Mouse (Mus musculus) megakaryocyte, embryonic 14.5 days (primary cell): Measurements from ENCODE around the gene Trappc6a.

ENCODE experiments used
- FLI1 ChIP-seq: IDR thresholded peaks from 2 replicates; pipeline ENCODE4 v1.6.1; 2012; ENCODE audit warnings: low read length, inconsistent platforms, mixed read lengths
- GATA1 ChIP-seq: IDR thresholded peaks from 3 replicates; pipeline ENCODE4 v1.6.1; 2012; ENCODE audit warnings: mixed read lengths, low read length, inconsistent platforms, borderline replicate concordance

DNA sequence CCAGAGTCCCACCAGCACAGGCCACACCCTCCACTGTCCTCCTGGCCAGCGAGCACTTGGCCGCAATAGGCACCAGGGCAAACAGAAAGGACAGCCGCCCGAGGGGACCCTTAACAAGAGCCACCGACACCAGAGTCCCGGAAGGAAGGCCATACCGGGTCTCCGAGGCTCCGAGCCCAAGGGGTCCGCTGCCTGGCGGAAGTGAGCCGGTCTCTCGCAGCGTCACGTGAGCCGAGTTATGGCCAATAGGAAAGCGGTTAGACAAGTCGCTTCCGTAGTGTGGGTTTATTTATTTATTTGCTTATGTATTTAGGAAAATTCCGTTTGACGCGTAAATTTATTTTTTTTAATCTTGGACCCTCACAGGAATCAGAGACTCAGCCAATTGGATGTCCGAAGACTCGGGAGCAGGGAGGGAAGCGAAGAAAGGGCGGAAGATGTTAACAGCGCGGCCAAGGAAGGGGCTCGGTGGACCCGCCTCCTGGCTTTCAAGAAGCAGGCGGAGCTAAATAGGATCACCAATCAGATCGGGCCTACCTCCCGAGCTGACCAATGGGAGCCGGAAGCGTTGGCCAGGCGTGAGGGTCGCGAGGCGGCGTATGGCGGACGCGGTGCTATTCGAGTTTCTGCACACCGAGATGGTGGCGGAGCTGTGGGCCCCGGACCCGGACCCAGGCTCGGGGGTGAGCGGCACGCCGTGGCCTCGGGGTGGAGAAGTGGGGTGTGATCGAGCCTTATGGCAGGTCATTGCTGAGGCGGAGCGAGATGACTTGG, at the start of gene Trappc6a, which contains the start of gene Bloc1s3:
- TF ChIP-seq FLI1 (no peak), GATA1 (no peak)
